Mouse (Mus musculus): ENCODE results near the gene Tac4.
A peak's percentile ranks its signal among the peaks of the same experiment; 100 is the strongest.

The Tac4 gene

GRCm38 (mm10) chr11:95261178-95261751 is at the start of gene Tac4:
TSS of gene Tac4 (plus strand) at chr11:95261529.
- no peak for DNase-seq

GRCm38 (mm10) chr11:95213607-95214006 is 47.7 kb upstream of the Tac4 start:
- peak in 1 of 2 experiments; percentile 9 for DNase-seq

GRCm38 (mm10) chr11:95214305-95214704 is 47.0 kb upstream of the Tac4 start:
- DNase-seq = no peak

GRCm38 (mm10) chr11:95216193-95216592 is 45.1 kb upstream of the Tac4 start:
- no peak for DNase-seq

- DNase-seq = no peak
Measured at GRCm38 (mm10) chr11:95219111-95219510, 42.2 kb upstream of the Tac4 start.

GRCm38 (mm10) chr11:95223473-95223872 is 37.9 kb upstream of the Tac4 start:
- DNase-seq = peak; percentile 22 to 39

GRCm38 (mm10) chr11:95224124-95224893 is 37.0 kb upstream of the Tac4 start:
- no peak for DNase-seq

- DNase-seq = no peak
Measured at GRCm38 (mm10) chr11:95225448-95225847, 35.9 kb upstream of the Tac4 start.

- DNase-seq = no peak
Measured at GRCm38 (mm10) chr11:95227467-95227866, 33.9 kb upstream of the Tac4 start.

- peak in 1 of 2 experiments; percentile 63 for DNase-seq
Measured at GRCm38 (mm10) chr11:95231688-95232328, 29.5 kb upstream of the Tac4 start.

GRCm38 (mm10) chr11:95232329-95232696 is 29.0 kb upstream of the Tac4 start:
- DNase-seq = no peak

GRCm38 (mm10) chr11:95238477-95238876 is 22.9 kb upstream of the Tac4 start:
- no peak for DNase-seq

- DNase-seq = no peak
Measured at GRCm38 (mm10) chr11:95242653-95243052, 18.7 kb upstream of the Tac4 start.

- DNase-seq = no peak
Measured at GRCm38 (mm10) chr11:95245456-95245855, 15.9 kb upstream of the Tac4 start.

GRCm38 (mm10) chr11:95247065-95247464 is 14.3 kb upstream of the Tac4 start:
- DNase-seq = no peak

GRCm38 (mm10) chr11:95250110-95250509 is 11.2 kb upstream of the Tac4 start:
- no peak for DNase-seq

GRCm38 (mm10) chr11:95251295-95251694 is 10.0 kb upstream of the Tac4 start:
- DNase-seq = peak; percentile 41 to 78

- DNase-seq = peak; percentile 71 to 75
Measured at GRCm38 (mm10) chr11:95252104-95252503, 9.2 kb upstream of the Tac4 start.

- no peak for DNase-seq
Measured at GRCm38 (mm10) chr11:95254165-95254564, 7.2 kb upstream of the Tac4 start.

GRCm38 (mm10) chr11:95255747-95256146 is 5.6 kb upstream of the Tac4 start:
- DNase-seq = no peak

GRCm38 (mm10) chr11:95257930-95258329 is 3.4 kb upstream of the Tac4 start:
- no peak for DNase-seq

GRCm38 (mm10) chr11:95258490-95258889 is 2.8 kb upstream of the Tac4 start:
- DNase-seq = peak; percentile 61 to 78

- peak; percentile 82 to 89 for DNase-seq
Measured at GRCm38 (mm10) chr11:95259088-95259849, 2.1 kb upstream of the Tac4 start.
